Mouse (Mus musculus): ENCODE measurements around the gene Ankrd33. TPM values are rescaled to one million over a fixed set of nuclear protein-coding genes. Genes with fewer than 3 reads are reported as not detected.
"Not testable (repeated sequence)": the region's sequence is repeated elsewhere in the genome, so short reads cannot be mapped to it uniquely, and the experiment has no call there.

The Ankrd33 gene
- polyA plus RNA-seq, 1 experiment from 2014 or later, result not detected

GRCm38 (mm10) chr15:101106011-101106410, 9.5 kb upstream of the Ankrd33 start:
- no peak overlapping the region for H3K4me2 ChIP-seq (ENCODE audit: low read length)
- H3K4me3 ChIP-seq (replicated peaks; ENCODE audit: low read depth, low read length), result no peak overlapping the region
- ATAC-seq (ENCODE audit: low FRiP score, low TSS enrichment), result no peak
- no peaks in the 10 kb centered on the region for H3K36me3 ChIP-seq (ENCODE audit: control insufficient read depth, insufficient read depth, low read length)
- 89% methylated on average over 10 of the region's 10 CpGs for WGBS
- H3K27me3 ChIP-seq (ENCODE audit: control insufficient read depth, insufficient read depth, low read length), result no peaks in the 10 kb centered on the region
- H3K4me1 ChIP-seq (ENCODE audit: control insufficient read depth, insufficient read depth, low read length), result no peaks in the 10 kb centered on the region
- H3K9me3 ChIP-seq (ENCODE audit: control insufficient read depth, low read length), result no peaks in the 10 kb centered on the region
- DNase-seq, result no peak
- H3K27ac ChIP-seq (replicated peaks; ENCODE audit: low read depth, low read length), result no peak overlapping the region
- H3K9ac ChIP-seq (replicated peaks; ENCODE audit: low read length), result no peak overlapping the region

DNA sequence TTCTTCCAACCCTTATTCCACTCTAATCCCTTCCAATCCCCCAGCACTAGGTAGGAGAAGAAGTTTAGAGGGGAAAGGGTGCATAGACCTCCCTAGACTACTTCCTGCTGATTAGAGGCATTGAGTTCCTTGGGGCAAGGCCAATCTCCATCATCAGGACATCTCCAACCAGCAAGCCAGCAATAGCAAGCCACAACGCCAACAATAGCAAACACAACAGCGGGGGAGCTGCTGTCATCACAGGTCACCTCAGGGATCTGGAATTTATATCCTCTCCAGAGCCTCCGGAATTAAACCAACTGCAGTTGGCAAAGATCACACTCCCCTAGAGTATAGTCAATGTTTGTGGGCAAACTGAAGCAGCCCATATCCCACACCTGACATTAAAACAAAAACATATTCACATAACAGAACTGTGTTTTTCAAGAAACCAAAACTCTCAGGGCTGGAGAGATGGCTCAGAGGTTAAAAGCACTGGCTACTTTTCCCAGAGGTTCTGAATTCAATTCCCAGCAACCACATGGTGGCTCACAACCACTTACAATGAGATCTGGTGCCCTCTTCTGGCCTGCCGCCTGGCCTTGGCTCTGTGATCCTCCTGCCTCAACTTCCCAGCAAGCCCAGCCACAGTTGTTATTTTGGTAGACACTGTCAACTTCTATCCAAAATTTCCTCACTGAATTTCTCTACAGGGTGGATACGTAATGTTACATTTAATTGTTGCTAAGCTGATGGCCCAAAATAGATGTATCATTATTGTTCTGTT, 7.5 kb upstream of the Ankrd33 start:
- ATAC-seq (ENCODE audit: low FRiP score, low TSS enrichment) (no peak), DNase-seq (no peak)
- Histone ChIP-seq H3K4me2 (ENCODE audit: low read length) (no peak overlapping the region), H3K4me1 (ENCODE audit: control insufficient read depth, insufficient read depth, low read length) (no peaks in the 10 kb centered on the region), H3K36me3 (ENCODE audit: control insufficient read depth, insufficient read depth, low read length) (no peaks in the 10 kb centered on the region), H3K9ac (replicated peaks; ENCODE audit: low read length) (no peak overlapping the region), H3K27ac (replicated peaks; ENCODE audit: low read depth, low read length) (no peak overlapping the region), H3K9me3 (ENCODE audit: control insufficient read depth, low read length) (no peaks in the 10 kb centered on the region), H3K27me3 (ENCODE audit: control insufficient read depth, insufficient read depth, low read length) (no peaks in the 10 kb centered on the region), H3K4me3 (replicated peaks; ENCODE audit: low read depth, low read length) (no peak overlapping the region)
- WGBS, result 90% methylated on average over 5 of the region's 5 CpGs

GRCm38 (mm10) chr15:101113176-101113575, 2.4 kb upstream of the Ankrd33 start:
- WGBS, result 68% methylated on average over 8 of the region's 8 CpGs
- Histone ChIP-seq H3K4me3 (replicated peaks; ENCODE audit: low read depth, low read length) (no peak overlapping the region), H3K36me3 (ENCODE audit: control insufficient read depth, insufficient read depth, low read length) (no peaks in the 10 kb centered on the region), H3K27ac (replicated peaks; ENCODE audit: low read depth, low read length) (no peak overlapping the region), H3K4me1 (ENCODE audit: control insufficient read depth, insufficient read depth, low read length) (no peaks in the 10 kb centered on the region), H3K27me3 (ENCODE audit: control insufficient read depth, insufficient read depth, low read length) (no peaks in the 10 kb centered on the region), H3K9me3 (ENCODE audit: control insufficient read depth, low read length) (no peaks in the 10 kb centered on the region), H3K9ac (replicated peaks; ENCODE audit: low read length) (no peak overlapping the region), H3K4me2 (ENCODE audit: low read length) (no peak overlapping the region)
- DNase-seq (no peak), ATAC-seq (ENCODE audit: low FRiP score, low TSS enrichment) (no peak)

GRCm38 (mm10) chr15:101113778-101114177, 1.8 kb upstream of the Ankrd33 start:
- not testable (repeated sequence) for H3K27ac ChIP-seq (replicated peaks; ENCODE audit: low read depth, low read length); H3K9ac ChIP-seq (replicated peaks; ENCODE audit: low read length); H3K4me3 ChIP-seq (replicated peaks; ENCODE audit: low read depth, low read length); H3K9me3 ChIP-seq (ENCODE audit: control insufficient read depth, low read length); H3K4me1 ChIP-seq (ENCODE audit: control insufficient read depth, insufficient read depth, low read length); ATAC-seq (ENCODE audit: low FRiP score, low TSS enrichment); H3K4me2 ChIP-seq (ENCODE audit: low read length); H3K36me3 ChIP-seq (ENCODE audit: control insufficient read depth, insufficient read depth, low read length); H3K27me3 ChIP-seq (ENCODE audit: control insufficient read depth, insufficient read depth, low read length); DNase-seq
- 81% methylated on average over 2 of the region's 2 CpGs for WGBS

DNA sequence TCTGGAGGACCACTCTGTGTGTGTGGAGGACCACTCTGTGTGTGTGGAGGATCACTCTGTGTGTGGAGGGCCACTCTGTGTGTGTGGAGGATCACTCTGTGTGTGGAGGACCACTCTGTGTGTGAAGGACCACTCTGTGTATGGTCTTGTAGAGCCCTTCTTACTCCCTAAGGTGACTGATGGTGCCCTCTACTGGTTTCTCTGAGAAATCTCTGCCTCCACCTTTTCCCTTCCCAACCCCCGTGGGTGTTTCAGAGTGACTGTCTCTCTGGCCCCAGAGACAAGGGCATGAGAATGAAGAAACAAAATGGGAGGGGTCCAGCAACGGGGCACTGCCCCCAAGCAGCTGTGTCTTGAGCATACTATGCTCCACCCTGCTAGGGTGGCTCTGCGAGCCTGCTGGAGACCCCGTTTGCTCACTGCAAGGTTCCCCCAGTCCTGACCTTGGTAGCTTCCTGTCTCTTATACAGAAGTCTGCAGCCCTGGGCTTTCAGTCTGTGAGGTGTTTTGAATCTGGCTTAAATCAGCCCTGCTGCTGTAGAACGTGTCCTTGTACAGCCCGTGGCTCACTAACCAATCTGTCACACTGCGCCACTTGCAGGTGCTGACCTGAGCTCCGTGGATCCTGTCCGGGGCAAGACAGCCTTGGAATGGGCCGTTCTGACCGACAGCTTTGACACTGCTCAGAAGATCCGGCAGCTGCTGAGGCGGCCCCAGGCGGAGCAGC, 3.0 kb downstream of the Ankrd33 start:
- no peak for ATAC-seq (ENCODE audit: low FRiP score, low TSS enrichment)
- Histone ChIP-seq H3K4me3 (replicated peaks; ENCODE audit: low read depth, low read length) (no peak overlapping the region), H3K36me3 (ENCODE audit: control insufficient read depth, insufficient read depth, low read length) (no peaks in the 10 kb centered on the region), H3K9me3 (ENCODE audit: control insufficient read depth, low read length) (no peaks in the 10 kb centered on the region), H3K4me2 (ENCODE audit: low read length) (no peak overlapping the region), H3K27me3 (ENCODE audit: control insufficient read depth, insufficient read depth, low read length) (no peaks in the 10 kb centered on the region), H3K4me1 (ENCODE audit: control insufficient read depth, insufficient read depth, low read length) (no peaks in the 10 kb centered on the region), H3K9ac (replicated peaks; ENCODE audit: low read length) (no peak overlapping the region), H3K27ac (replicated peaks; ENCODE audit: low read depth, low read length) (no peak overlapping the region)
- peak; percentile 70 for DNase-seq
- WGBS, result 63% methylated on average over 14 of the region's 14 CpGs

DNA sequence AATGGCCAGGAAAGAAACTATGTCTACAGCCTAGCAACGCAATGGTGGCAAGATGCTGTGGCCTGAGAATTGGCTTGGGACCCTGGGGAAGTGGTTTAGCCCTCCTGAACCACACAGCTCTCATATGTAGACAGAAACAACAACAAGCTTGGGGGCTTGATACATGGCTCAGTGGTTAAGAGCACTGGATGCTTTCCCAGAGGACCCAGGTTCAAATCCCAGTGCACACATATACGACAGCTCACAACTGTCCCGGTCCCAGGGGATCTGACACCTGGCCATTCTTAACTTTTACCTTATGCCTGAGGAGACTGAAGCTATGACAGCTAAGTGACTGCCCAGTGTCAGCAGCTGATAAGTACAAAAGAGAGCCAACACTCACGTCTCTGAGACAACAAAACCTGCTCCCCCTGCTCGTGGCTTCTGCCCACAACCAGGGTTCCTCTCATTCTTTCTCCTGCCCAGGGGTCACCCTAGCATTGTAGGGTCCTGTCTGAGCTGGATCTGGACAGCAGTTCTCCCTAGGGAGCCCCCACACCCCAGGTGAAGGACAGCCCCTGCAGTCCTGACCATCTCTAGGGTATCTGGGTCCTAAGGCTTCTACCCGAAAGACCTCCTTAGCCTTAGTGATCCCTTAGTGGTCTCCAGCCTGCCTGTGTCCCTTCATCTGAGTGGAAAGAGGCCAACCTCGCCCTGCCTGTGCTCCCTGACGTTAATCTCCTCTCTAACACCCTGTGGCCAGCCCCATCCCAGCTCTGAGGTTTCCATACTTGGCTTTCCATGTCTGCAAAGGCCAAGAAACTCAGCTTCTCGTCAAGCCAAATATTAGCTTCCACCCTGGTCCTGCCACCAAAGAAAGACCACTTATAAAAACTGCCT, 6.1 kb downstream of the Ankrd33 start:
- Histone ChIP-seq H3K27me3 (ENCODE audit: control insufficient read depth, insufficient read depth, low read length) (no peaks in the 10 kb centered on the region), H3K4me2 (ENCODE audit: low read length) (no peak overlapping the region), H3K9me3 (ENCODE audit: control insufficient read depth, low read length) (no peaks in the 10 kb centered on the region), H3K27ac (replicated peaks; ENCODE audit: low read depth, low read length) (no peak overlapping the region), H3K4me3 (replicated peaks; ENCODE audit: low read depth, low read length) (no peak overlapping the region), H3K4me1 (ENCODE audit: control insufficient read depth, insufficient read depth, low read length) (no peaks in the 10 kb centered on the region), H3K36me3 (ENCODE audit: control insufficient read depth, insufficient read depth, low read length) (no peaks in the 10 kb centered on the region), H3K9ac (replicated peaks; ENCODE audit: low read length) (no peak overlapping the region)
- 74% methylated on average over 9 of the region's 9 CpGs for WGBS
- no peak for ATAC-seq (ENCODE audit: low FRiP score, low TSS enrichment)
- no peak for DNase-seq

- H3K9me3 ChIP-seq (ENCODE audit: control insufficient read depth, low read length), result no peaks in the 10 kb centered on the region
- no peaks in the 10 kb centered on the region for H3K36me3 ChIP-seq (ENCODE audit: control insufficient read depth, insufficient read depth, low read length)
- ATAC-seq (ENCODE audit: low FRiP score, low TSS enrichment) (no peak), DNase-seq (no peak)
- H3K4me3 ChIP-seq (replicated peaks; ENCODE audit: low read depth, low read length), result no peak overlapping the region
- no peak overlapping the region for H3K27ac ChIP-seq (replicated peaks; ENCODE audit: low read depth, low read length)
- no peak overlapping the region for H3K4me2 ChIP-seq (ENCODE audit: low read length)
- no peaks in the 10 kb centered on the region; the same call in 1 of the 2 replicates for H3K27me3 ChIP-seq (ENCODE audit: control insufficient read depth, insufficient read depth, low read length)
- H3K4me1 ChIP-seq (ENCODE audit: control insufficient read depth, insufficient read depth, low read length), result no peaks in the 10 kb centered on the region
- no peak overlapping the region for H3K9ac ChIP-seq (replicated peaks; ENCODE audit: low read length)
- 34% methylated on average over 2 of the region's 2 CpGs for WGBS
Observed at GRCm38 (mm10) chr15:101122290-101122589, 6.7 kb downstream of the Ankrd33 start.

GRCm38 (mm10) chr15:101123202-101123601, 7.6 kb downstream of the Ankrd33 start:
- Histone ChIP-seq H3K4me3 (replicated peaks; ENCODE audit: low read depth, low read length) (no peak overlapping the region), H3K4me1 (ENCODE audit: control insufficient read depth, insufficient read depth, low read length) (no peaks in the 10 kb centered on the region), H3K27ac (replicated peaks; ENCODE audit: low read depth, low read length) (no peak overlapping the region), H3K9ac (replicated peaks; ENCODE audit: low read length) (no peak overlapping the region), H3K9me3 (ENCODE audit: control insufficient read depth, low read length) (no peaks in the 10 kb centered on the region), H3K36me3 (ENCODE audit: control insufficient read depth, insufficient read depth, low read length) (no peaks in the 10 kb centered on the region), H3K27me3 (ENCODE audit: control insufficient read depth, insufficient read depth, low read length) (peaks cover 4% of the 10 kb centered on the region), H3K4me2 (ENCODE audit: low read length) (no peak overlapping the region)
- no peak for ATAC-seq (ENCODE audit: low FRiP score, low TSS enrichment)
- WGBS, result 34% methylated on average over 4 of the region's 4 CpGs
- no peak for DNase-seq
